Mouse (Mus musculus): ENCODE measurements around the gene Slc37a3.
"Not testable (repeated sequence)": the region's sequence is repeated elsewhere in the genome, so short reads cannot be mapped to it uniquely, and the experiment has no call there.

Slc37a3 gene

DNA sequence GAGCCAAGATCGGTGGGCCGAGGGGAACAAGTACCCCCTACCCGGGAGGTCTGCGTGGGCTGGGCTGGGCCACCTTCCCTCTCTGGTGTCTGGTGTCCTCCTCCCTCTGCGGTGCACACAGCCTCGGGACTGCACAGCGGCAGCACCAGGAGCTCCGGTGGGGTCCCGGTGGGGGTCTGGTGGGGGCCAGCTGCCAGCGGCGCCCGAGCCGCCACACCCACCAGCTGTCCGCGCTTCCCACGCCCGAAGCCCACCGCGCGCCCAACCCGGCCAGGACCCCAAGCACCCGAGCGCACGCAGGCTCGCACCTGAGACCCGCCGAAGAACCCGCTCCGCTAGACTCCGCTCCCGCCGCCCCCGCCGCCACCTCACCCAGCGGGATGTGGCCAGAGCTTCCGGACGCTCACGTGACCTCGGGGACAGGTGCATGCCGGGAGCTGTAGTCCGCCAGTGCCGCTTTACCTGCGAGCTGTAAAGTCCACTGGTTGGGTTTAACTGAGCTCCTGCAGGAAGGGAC is at the start of gene Slc37a3:
Gene Slc37a3, minus strand, starts transcription at position 365 of the 517 bp plus-strand sequence.
- DNase-seq (ENCODE audit: inconsistent age in 2 of 2, low spot score in 1 of 2), result peak; percentile 86 to 94

DNA sequence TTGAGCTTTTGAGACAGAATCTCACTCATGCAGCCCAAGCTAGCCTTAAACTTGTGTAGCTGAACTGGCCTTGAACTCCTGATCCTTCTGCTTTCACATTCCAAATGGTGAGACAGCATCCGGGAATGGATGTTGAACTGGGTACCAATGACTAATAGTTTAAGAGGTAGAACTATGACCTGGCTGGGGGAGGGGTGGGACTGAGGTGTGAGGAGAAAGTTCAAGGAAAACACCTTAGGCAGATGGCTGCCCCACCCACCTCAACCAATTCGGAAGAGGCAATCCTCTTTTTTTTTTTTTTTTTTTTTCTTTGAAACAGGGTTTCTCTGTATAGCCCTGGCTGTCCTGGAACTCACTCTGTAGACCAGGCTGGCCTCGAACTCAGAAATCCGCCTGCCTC is 49.2 kb upstream of the Slc37a3 start:
- no peak for DNase-seq (ENCODE audit: inconsistent age in 2 of 2, low spot score in 1 of 2)

DNA sequence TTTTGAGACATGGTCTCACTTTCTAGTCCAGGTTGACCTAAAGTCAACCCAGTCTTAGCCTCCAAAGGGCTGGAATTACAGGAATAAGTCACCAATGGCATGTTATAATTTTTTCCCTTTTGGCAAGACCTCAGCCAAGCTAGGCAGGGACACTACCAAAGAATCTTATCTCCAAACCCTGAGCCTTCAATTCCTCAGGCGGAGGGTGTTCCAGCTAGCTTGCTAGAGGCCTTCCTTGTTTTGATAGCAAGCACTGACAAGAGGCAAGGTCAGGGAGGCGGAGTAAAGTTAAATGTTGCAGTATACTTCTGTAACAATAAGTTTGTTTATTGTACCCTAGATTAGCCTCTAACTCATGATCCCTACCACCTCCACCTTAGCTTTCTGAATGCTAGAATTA is 47.7 kb upstream of the Slc37a3 start:
- peak in 1 of 2 experiments; percentile 45 for DNase-seq (ENCODE audit: inconsistent age in 2 of 2, low spot score in 1 of 2)

DNA sequence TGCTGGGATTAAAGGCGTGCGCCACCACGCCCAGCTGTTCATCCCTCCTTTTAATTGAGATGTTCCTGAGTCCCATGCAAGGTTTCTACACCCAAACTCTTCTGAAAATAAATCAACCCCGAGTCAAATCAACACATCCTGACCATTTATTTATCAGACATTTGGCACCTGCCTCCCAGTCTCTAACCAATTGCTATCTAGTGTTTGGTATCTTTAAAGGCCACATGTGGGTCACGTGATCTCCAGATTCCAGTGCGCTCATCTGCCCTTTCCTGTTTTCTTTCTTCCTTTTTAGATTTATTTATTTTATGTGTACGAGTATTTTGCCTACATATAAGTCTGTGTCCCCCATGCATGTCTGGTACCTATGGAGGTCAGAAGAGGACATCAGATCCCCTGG is 46.2 kb upstream of the Slc37a3 start:
- DNase-seq (ENCODE audit: inconsistent age in 2 of 2, low spot score in 1 of 2), result no peak

DNA sequence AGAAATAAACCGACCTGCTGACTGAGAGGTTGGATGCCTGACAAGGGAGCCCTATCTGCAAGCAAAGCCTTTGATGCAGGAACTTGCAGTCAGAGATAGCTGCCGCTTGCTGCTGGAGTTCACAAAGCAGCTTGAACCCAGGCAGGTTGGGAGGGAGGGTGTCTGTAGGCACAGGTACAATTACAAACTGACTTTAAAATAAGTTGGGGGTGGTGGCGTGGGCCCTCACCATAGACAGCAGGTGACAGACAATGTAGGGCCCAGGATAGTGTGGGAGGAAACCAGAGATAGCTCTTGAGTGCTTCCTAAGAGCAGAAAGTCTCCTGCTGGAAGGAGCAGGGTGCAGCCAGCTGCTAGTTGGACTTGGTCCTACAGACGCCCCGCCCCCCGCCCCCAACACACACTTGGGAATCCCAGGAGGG is 45.7 kb upstream of the Slc37a3 start:
- DNase-seq (ENCODE audit: inconsistent age in 2 of 2, low spot score in 1 of 2), result no peak

DNA sequence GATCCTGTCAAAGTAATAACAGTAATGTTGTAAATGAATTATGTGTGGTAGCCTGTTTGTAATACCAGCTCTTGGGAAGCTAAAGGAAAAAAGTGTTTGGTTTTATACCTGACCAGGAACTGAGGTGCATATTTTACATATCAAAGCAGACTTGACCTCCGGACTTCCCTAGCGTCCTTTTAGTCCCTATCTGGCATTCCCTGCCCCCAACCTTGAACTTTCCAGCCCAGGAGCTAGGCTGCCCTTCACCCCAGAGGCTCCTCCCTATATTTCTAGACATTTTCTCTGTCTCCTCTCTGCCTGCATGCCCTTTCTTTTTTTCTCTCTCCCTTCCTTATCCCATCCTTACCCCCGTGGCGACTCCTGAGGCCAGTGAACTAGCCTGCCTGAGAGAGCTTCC is 43.4 kb upstream of the Slc37a3 start:
- no peak for DNase-seq (ENCODE audit: inconsistent age in 2 of 2, low spot score in 1 of 2)

DNA sequence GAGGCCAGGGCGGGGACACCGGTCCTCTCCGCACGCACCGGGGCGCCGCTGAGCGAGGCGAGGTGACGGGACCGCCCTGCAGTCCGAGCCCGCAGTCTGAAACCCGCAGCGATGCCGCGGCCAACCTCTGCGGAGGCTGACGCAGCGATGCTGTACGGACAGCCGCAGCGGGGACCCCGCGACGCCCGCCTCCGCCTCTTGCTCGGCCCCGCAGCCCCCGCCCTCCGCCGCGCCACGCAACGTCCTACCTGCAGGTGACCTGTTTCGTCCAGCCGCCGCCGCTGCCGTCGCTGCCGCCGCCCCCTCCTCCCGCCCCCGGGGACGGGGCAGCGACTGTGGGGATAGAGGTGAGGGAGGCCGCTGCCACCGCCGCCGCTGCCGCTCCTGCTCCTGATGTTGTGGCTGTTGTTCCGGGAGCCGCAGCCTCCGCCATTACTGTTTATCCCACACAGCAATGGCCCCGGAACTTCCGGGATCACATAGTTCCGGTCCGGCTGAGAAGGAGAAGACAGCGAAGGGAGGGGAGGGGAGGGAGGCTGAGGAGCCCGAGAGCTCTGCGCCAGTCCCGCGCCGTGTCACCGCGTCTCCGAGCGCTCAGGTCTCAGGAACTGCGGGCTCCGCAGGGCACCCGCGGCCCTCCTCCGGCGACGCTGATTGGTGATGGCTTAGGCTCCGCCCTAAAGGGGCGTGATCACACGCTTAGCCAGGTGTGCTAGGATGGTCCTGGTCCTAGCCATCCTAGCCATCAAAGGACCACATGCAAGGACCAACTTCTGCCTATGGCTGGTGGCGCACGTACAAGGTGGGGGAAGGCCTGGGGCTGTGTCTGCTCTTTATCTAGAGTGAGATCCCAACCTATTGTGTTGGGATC is 42.6 kb upstream of the Slc37a3 start, which contains the start of gene Mkrn1:
Gene Mkrn1, minus strand, starts transcription at position 612 of the 871 bp plus-strand sequence.
- peak; percentile 79 to 95 for DNase-seq (ENCODE audit: inconsistent age in 2 of 2, low spot score in 1 of 2)

DNA sequence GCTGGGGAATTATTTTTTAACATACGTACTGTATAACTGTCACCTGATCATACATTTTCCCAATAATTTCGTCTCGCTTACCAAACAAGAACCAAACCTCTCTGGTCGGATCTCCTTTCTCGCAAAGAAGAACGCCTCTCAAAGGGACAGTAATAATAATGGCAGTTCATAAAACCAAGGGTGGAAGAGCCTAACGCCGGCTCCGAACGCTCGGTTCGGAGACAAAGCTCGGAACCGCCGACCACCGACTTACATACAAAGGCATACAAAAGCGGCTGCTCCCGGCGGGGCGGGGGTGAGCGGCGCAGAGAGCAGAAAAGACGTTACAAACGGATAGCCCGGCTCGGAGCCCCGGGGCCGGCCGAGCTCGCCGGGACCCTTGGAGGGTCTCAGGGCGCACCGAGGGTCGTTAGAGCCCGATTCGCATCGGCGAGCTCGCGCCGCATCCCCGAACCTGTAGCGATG is 41.9 kb upstream of the Slc37a3 start:
- no peak for DNase-seq (ENCODE audit: inconsistent age in 2 of 2, low spot score in 1 of 2)

DNA sequence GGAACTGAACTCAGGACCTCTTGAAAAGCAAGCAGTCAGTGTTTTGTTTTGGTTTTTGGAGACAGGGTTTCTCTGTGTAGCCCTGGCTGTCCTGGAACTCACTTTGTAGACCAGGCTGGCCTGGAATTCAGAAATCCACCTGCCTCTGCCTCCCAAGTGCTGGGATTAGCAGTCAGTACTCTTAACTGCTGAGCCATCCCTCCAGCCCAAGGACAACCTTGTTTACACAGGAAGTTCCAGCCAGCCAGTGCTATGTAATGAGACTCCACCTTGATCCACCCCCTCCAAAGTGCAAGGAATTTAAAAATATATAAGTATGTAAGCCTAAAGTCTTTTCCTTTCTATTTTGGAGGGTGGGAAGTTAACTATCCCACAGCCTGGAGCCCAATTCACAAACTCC is 39.2 kb upstream of the Slc37a3 start:
- DNase-seq (ENCODE audit: inconsistent age in 2 of 2, low spot score in 1 of 2), result not testable (repeated sequence)

DNA sequence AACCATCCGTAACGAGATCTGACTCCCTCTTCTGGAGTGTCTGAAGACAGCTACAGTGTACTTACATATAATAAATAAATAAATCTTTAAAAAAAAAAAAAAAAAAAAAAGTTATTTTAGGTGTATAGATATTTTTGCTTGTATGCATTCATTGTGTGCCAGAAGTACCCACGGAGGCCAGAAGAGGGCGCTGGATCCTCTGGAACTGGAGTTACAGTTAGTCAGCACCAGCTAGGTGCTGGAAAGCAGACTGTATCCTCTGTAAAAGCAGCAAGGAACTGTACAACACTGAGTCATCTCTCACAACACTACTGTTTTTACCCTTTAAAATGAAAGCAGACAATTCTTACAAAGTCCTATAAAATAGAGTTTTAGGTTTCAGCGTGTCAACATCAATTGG is 38.3 kb upstream of the Slc37a3 start:
- peak; percentile 69 to 87 for DNase-seq (ENCODE audit: inconsistent age in 2 of 2, low spot score in 1 of 2)

DNA sequence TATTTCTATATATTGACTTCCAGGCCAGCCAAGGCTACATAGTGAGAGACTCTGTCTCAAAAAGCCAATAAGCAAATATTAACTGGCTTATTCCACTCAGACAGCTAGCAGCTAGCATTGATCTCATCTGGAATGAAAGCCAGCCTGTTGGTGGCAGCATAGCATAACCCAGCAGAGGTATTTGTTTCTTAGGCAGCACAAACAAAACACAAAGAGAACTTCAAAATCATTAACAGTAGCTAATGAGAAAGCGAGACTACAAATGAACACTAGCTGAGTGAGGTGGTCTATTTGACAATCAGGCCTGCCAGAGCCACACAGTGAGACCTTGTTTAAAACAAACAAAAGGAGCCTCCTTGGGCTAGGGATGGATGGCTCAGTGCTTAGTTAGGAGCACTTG is 36.6 kb upstream of the Slc37a3 start:
- DNase-seq (ENCODE audit: inconsistent age in 2 of 2, low spot score in 1 of 2), result no peak

DNA sequence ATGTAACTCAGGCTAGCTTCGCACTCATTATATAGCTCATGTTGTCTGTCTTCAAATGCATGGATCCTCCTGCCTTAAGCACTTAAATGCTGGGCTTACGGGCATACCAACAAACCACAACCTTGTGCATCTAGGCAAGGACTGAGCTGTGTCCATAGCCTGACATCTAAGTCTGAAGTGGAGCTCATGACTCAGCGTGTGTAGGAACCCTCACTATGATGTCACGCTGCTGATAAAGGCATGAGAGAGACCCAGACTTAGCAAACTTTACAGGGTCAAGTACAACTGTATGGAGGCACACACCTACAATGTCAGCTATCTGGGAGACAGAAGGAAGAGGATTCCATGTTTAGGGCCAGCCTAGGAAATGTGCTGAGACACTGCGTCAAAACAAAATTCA is 29.0 kb upstream of the Slc37a3 start:
- peak; percentile 43 to 66 for DNase-seq (ENCODE audit: inconsistent age in 2 of 2, low spot score in 1 of 2)

DNA sequence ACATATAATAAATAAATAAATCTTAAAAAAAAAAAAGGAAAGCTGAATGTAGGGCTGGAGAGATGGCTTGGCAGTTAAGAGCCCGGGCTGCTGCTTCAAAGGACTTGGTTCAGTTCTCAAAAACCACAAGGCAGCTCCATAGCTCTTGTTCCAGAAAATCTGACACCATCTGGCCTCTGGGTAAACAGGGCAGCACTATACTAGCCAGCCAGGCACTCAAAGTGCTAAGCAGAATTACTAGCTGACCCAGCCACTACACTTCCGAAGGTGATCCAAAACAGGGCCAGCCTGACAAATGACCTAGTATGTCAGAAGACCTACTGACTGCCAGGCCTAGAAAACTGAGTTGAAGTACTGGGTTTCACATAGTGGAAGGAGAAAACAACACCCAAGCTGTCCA is 25.7 kb upstream of the Slc37a3 start:
- no peak for DNase-seq (ENCODE audit: inconsistent age in 2 of 2, low spot score in 1 of 2)

DNA sequence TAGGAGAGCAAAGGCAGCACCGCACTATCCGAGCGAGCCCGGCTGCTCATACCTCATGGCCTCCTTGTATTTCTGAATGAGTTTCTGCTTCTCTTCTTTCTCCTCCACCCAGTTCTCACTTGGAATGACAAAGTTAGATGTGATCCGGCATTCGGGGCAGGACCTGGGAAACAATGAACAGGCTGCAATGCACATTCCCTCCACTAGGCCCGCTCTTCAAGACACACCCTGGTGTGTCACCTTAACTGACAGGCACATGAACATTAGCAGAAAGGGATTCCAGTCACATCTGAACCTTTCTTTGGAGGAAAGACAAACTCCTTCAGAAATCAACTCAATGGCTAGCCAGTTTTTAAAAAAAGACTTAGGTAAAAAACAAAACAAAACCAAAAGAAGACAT is 22.9 kb upstream of the Slc37a3 start:
- DNase-seq (ENCODE audit: inconsistent age in 2 of 2, low spot score in 1 of 2), result peak in 1 of 2 experiments; percentile 56

DNA sequence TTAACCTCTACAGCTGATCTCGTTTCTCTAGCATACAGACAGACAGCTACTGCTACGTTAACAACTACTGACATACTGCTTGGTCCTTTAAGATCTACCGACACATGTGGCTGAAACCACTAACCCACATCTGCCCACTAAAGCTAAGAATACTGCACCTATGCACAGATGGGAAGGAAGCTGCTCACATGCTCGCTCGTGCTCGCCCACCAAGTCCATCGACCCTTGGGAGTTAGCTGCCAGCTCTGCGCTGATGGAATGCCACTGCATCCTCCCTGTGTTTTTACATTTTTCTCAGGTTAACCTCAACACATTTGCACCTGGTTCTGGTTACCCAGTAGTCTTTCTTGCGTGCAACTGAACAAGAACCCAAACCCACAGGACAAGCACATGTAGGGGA is 20.9 kb upstream of the Slc37a3 start:
- no peak for DNase-seq (ENCODE audit: inconsistent age in 2 of 2, low spot score in 1 of 2)

DNA sequence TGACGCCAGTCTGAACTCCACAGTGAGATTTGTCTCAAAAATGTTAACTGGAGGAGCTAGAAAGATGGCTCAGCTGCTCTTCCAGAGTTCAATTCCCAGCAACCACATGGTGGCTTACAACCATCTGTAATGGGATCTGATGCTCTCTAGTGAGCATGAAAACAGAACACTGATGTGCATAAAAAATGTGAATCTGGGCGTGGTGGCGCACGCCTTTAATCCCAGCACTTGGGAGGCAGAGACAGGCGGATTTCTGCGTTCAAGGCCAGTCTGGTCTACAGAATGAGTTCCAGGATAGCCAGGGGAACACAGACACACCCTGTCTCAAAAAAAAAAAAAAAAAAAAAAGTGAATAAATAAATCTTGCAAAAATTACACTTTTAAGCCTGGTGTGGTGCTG is 19.6 kb upstream of the Slc37a3 start:
- no peak for DNase-seq (ENCODE audit: inconsistent age in 2 of 2, low spot score in 1 of 2)

DNA sequence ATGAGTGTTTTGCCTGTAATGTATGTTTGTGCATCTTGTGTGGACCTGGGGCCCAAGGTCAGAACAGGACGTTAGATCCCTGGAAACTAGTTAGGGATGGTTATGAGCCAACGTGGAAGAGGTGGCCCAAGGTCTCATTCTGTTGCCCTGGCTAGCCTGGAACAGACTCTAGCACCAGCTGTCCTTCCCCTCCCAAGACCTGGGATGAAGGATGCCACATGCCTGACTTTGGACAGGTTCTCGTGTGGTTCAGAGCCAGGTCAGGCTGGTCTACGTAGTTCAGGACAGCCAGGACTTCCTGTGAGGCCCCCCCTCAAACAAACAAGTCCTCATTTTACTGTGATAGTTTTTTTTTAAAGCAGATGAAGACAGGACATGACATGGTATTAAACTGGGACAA is 18.4 kb upstream of the Slc37a3 start:
- DNase-seq (ENCODE audit: inconsistent age in 2 of 2, low spot score in 1 of 2), result no peak

DNA sequence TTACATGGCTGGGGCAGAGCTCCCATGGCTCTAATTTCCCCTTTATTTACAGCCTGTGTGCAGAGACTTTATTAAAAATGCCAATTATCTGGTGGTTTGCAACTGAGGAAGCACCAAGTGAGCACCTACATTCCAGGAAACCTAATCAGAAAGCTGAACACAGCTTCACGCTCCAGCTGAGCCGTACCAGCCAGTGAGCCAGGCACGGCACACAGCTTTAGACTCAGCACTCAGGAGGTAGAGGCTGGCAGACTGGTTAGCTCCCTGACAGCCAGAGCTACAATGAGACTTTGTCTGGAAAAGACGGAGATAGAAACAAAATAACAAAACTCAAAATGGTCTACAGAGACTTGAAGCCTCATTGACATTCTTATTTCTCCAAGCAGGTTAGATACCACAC is 18.0 kb upstream of the Slc37a3 start:
- DNase-seq (ENCODE audit: inconsistent age in 2 of 2, low spot score in 1 of 2), result no peak

DNA sequence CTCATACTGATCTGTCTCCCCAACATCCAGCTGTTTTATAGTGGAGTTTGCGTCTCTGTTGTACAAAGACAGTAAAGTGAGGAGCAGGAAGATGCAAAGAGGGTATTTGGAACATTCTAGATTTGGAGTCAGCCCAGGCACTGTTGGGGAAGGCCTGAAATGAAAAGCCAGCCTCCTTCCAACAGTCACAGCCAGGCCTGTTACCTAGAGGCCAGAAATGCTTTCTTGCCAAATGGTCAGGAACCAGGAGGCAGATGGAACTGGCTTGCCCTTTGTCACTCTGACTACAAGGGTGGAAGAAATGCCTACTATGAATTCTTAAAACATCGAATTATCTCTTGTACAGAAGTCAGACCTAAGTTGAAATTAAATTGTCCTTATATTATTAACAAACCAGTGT is 12.5 kb upstream of the Slc37a3 start:
- DNase-seq (ENCODE audit: inconsistent age in 2 of 2, low spot score in 1 of 2), result no peak

DNA sequence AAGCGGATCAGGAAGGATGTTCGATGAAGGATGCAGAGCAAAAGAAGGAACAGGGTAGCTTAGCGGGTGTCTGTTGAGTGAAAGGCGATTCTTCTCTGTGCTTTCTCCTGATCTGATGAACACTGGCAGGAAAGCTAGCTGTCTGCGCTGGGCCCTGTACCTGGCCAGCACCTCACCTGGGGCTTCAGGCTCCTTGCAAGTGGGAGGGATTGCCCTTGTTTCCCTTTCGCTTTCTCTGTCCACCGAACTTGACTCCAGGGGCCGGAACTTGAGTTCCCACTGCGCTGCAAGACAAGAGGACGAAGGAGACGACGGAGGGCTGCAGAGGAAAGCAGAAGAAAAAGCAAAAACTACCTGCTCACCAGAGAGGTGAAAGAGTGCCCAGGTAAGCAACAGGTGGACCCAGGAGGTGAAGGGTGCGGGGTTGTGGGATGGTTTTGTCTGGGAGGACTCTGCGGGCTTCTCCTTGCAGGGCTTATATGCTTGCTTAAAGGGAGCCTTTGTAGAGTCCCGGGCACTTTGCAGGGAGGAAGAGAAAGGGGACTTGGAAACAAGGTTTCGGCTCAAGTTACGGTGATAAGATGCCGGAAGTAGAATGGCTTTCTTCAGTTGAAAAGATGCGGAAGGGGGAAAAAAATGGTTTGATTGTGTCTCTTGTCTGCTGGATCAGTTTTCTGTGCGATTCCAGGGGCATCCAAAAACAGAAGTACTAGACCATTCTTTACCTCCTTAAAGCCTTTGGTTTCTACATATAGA is 3.8 kb upstream of the Slc37a3 start, which contains the start of gene Rab19:
Gene Rab19, plus strand, starts transcription at position 51 of the 756 bp plus-strand sequence.
- DNase-seq (ENCODE audit: inconsistent age in 2 of 2, low spot score in 1 of 2), result peak; percentile 50 to 83

DNA sequence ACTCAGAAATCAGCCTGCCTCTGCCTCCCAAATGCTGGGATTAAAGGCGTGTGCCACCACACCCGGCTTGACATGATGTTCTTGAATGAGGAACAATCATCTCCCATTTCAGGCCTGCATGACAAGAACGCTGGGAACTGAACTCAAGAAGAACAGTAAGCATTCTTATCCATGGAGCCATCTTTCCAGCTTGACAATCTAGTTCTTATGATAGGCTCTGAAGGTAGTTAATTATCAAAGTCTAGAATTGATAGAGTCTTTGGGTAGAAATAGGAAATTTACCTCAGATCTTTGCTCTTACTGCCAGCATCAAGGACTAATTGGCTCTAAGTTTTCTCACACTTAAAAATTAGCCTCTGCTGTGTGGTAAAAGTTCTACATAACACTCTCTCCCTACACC is 2.8 kb upstream of the Slc37a3 start:
- DNase-seq (ENCODE audit: inconsistent age in 2 of 2, low spot score in 1 of 2), result no peak

DNA sequence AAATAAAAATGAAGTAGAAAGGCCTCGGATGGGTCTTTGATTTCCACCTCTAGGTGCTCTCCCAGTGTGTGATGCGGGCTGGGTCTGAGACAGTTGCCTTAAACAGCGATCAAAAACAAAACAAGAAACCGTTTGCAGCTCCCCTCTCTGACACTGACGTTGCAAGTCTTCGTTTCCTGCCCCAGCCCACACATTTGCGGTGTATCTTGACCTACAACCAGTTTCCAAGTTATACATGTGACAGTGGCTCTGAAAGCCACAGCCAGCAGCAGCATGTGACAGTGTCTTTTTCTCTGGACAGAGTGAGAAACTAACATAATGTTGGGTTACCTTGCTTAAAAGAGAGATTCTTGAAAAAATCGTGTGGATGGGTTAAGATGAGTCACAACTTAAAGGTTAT is 2.3 kb upstream of the Slc37a3 start:
- DNase-seq (ENCODE audit: inconsistent age in 2 of 2, low spot score in 1 of 2), result no peak

Measured in adrenal gland, adult (tissue).